Mouse (Mus musculus) right cerebral cortex, postnatal 36 days (tissue): ENCODE results near the gene Elf5.
A peak's percentile ranks its signal among the peaks of the same experiment; 100 is the strongest.

Source experiments
- DNase-seq, 2 experiments: peaks; one replicate each; pipeline ENCODE4 v3.0.0; 2022; ENCODE audit warnings: low spot score in 2 of 2, mixed read lengths in 1 of 2

Gene Elf5

GRCm38 (mm10) chr2:103411348-103411747 is at the start of gene Elf5:
Elf5 (plus strand) TSS chr2:103411688.
- DNase-seq: no peak

GRCm38 (mm10) chr2:103372541-103372940 is 38.9 kb upstream of the Elf5 start:
- DNase-seq: no peak

GRCm38 (mm10) chr2:103379502-103380160 is 31.9 kb upstream of the Elf5 start:
- DNase-seq: no peak

GRCm38 (mm10) chr2:103382174-103382573 is 29.3 kb upstream of the Elf5 start:
- DNase-seq: no peak

GRCm38 (mm10) chr2:103387881-103388280 is 23.6 kb upstream of the Elf5 start:
- DNase-seq: no peak

- DNase-seq: no peak
Measured at GRCm38 (mm10) chr2:103388311-103388710, 23.2 kb upstream of the Elf5 start.

GRCm38 (mm10) chr2:103390086-103390988 is 21.2 kb upstream of the Elf5 start:
- DNase-seq: peak; percentile 16 to 28

GRCm38 (mm10) chr2:103391626-103392025 is 19.9 kb upstream of the Elf5 start:
- no peak for DNase-seq

GRCm38 (mm10) chr2:103398110-103398509 is 13.4 kb upstream of the Elf5 start:
- no peak for DNase-seq

GRCm38 (mm10) chr2:103400691-103401090 is 10.8 kb upstream of the Elf5 start:
- DNase-seq: no peak

GRCm38 (mm10) chr2:103406239-103406638 is 5.2 kb upstream of the Elf5 start:
- no peak for DNase-seq

- DNase-seq: no peak
Measured at GRCm38 (mm10) chr2:103411816-103412215, 328 bp downstream of the Elf5 start.

- DNase-seq: no peak
Measured at GRCm38 (mm10) chr2:103413381-103413780, 1.9 kb downstream of the Elf5 start.

- no peak for DNase-seq
Measured at GRCm38 (mm10) chr2:103415774-103416173, 4.3 kb downstream of the Elf5 start.

GRCm38 (mm10) chr2:103420650-103421507 is 9.4 kb downstream of the Elf5 start:
- no peak for DNase-seq

GRCm38 (mm10) chr2:103423884-103424283 is 12.4 kb downstream of the Elf5 start:
- DNase-seq: no peak

GRCm38 (mm10) chr2:103424349-103425026 is 13.0 kb downstream of the Elf5 start:
- peak; percentile 35 to 59 for DNase-seq

GRCm38 (mm10) chr2:103425456-103426063 is 14.1 kb downstream of the Elf5 start:
- DNase-seq: no peak

GRCm38 (mm10) chr2:103428356-103428755 is 16.9 kb downstream of the Elf5 start:
- no peak for DNase-seq

- no peak for DNase-seq
Measured at GRCm38 (mm10) chr2:103430712-103431111, 19.2 kb downstream of the Elf5 start.

- no peak for DNase-seq
Measured at GRCm38 (mm10) chr2:103432695-103433275, 21.3 kb downstream of the Elf5 start.
